Mouse (Mus musculus): ENCODE measurements around the gene R3hdm2. TPM values are rescaled to one million over a fixed set of nuclear protein-coding genes. Genes with fewer than 3 reads are reported as not detected.
A peak's percentile ranks its signal among the peaks of the same experiment; 100 is the strongest.

The R3hdm2 gene
- polyA plus RNA-seq, 1 experiment from 2014 or later: 36.3 TPM

DNA sequence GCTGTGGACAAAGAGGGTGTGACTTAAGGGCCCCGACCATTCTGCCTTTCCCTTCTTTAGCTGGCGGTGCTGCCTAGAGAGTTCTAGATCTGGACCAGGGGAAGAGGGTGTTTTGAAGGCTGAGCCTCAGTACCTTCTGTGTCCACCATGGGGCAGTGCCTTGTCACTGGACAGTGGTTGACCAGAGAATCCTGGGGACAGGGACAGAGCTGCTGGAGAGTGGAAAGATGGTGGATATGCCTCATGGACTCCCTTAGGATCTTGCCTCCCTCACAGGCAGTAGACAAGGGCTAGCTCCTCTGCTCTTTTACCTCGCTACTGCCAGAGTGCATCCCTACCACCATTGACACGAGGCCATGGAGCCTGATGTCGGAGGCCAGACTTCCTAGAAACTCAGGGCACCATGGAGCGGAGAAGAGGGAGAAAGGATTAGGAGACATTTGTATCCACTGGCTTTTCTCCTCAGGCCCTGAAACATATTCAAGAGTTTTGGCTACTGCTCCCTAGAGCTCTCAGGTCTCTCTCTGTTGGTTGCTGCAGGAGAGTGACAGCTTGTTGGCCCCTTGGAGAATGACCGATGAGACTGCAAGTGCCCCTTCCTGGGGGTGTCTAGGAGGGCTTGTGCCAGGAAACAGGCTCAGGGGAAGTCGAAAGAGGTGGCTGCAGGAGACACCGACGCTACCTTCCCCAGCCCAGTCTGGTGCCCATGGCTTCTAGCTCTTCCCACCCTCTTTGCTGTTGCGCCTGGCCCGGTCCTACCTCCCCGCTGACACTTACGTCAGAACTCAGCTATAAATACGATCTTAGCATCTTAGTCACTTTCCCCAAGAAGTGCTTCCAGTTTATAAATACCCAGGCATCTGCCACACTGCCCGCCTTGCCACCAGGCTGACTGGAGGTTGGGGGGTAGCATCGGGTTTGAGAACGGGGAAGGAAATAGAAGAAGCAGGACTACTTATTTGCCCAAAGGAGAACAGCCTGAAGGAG is 25.9 kb upstream of the R3hdm2 start, which contains the start of gene Inhbe:
TSS of gene Inhbe (minus strand) at position 503 of the 987 bp plus-strand sequence.
- Histone ChIP-seq H3K4me2 (ENCODE audit: low read length) (peak within 1 kb of the TSS; percentile 18; the same call in 1 of the 2 replicates), H3K27me3 (ENCODE audit: control insufficient read depth, insufficient read depth, low read length) (no peaks in the 10 kb centered on the region), H3K27ac (replicated peaks in 1 of 2; ENCODE audit: control insufficient read depth in 1 of 2, insufficient read depth in 1 of 2, low read depth in 2 of 2, low read length in 2 of 2) (peak within 1 kb of the TSS; percentile 6 to 64; a peak in 2 of 4 replicates), H3K36me3 (ENCODE audit: control insufficient read depth, insufficient read depth, low read length) (no peaks in the 10 kb centered on the region), H3K9ac (ENCODE audit: low read length) (no peak within 1 kb of the TSS), H3K9me3 (ENCODE audit: control insufficient read depth, low read length) (no peaks in the 10 kb centered on the region), H3K4me3 (ENCODE audit: control insufficient read depth in 1 of 2, insufficient read depth in 1 of 2, low read depth in 1 of 2, low read length in 2 of 2) (no peak within 1 kb of the TSS), H3K4me1 (ENCODE audit: control insufficient read depth in 2 of 2, insufficient read depth in 2 of 2, low read length in 2 of 2) (peaks cover 12 to 15% of the 10 kb centered on the region in 2 experiments)
- ATAC-seq (ENCODE audit: insufficient number of reproducible peaks, insufficient read depth, low FRiP score, low read depth): no peak
- 68% methylated on average over 17 of the region's 18 CpGs for WGBS

DNA sequence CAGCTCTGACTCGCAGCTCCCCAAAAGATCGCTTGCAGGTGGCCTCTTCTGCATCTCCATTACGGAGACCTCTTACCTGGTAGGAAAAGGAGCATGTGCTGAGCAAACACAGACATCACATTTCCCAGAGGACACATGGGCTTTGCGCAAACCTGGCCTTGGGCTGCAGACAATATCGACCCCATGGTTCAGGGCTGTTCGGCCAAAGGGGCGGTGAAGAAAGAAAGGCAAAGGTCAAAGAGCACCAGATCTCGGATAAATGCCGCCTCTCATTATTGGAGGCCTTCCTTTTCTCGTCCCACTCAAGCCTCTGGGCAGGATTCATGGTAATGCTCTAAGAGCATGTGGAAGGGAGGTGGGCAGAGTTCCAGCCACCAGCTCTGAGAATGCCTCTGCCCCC is 24.8 kb upstream of the R3hdm2 start:
- no peaks in the 10 kb centered on the region for H3K27me3 ChIP-seq (ENCODE audit: control insufficient read depth, insufficient read depth, low read length)
- H3K4me2 ChIP-seq (ENCODE audit: low read length): no peak overlapping the region
- 87% methylated on average over 10 of the region's 10 CpGs for WGBS
- no peak overlapping the region for H3K27ac ChIP-seq (replicated peaks in 1 of 2; ENCODE audit: control insufficient read depth in 1 of 2, insufficient read depth in 1 of 2, low read depth in 2 of 2, low read length in 2 of 2)
- peaks cover 11 to 14% of the 10 kb centered on the region in 2 experiments for H3K4me1 ChIP-seq (ENCODE audit: control insufficient read depth in 2 of 2, insufficient read depth in 2 of 2, low read length in 2 of 2)
- ATAC-seq (ENCODE audit: insufficient number of reproducible peaks, insufficient read depth, low FRiP score, low read depth): no peak
- H3K4me3 ChIP-seq (ENCODE audit: control insufficient read depth in 1 of 2, insufficient read depth in 1 of 2, low read depth in 1 of 2, low read length in 2 of 2): no peak overlapping the region
- no peaks in the 10 kb centered on the region for H3K9me3 ChIP-seq (ENCODE audit: control insufficient read depth, low read length)
- H3K9ac ChIP-seq (ENCODE audit: low read length): no peak overlapping the region
- no peaks in the 10 kb centered on the region for H3K36me3 ChIP-seq (ENCODE audit: control insufficient read depth, insufficient read depth, low read length)

DNA sequence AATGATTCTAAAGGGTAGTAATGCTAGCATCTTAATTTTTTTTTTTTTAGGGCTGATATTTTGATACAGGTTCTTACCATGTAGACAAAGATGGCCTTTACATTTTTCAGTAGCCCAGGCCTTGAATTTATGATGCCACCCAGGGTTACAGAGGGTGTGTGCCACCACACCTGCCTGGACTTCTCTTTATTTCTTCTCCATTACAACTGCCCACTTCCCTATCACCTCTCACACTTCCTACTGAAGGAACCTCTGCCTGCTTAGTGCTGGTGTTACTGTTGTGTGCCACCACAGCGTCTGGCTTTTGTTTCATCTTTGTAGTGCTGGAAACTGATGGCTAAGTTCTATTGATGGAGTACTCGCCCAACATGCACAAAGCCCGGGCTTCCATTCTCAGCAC is 19.4 kb upstream of the R3hdm2 start:
- no peak for ATAC-seq (ENCODE audit: insufficient number of reproducible peaks, insufficient read depth, low FRiP score, low read depth)
- no peaks in the 10 kb centered on the region for H3K36me3 ChIP-seq (ENCODE audit: control insufficient read depth, insufficient read depth, low read length)
- H3K4me1 ChIP-seq (ENCODE audit: control insufficient read depth in 2 of 2, insufficient read depth in 2 of 2, low read length in 2 of 2): no peaks in the 10 kb centered on the region
- H3K27me3 ChIP-seq (ENCODE audit: control insufficient read depth, insufficient read depth, low read length): no peaks in the 10 kb centered on the region
- H3K4me2 ChIP-seq (ENCODE audit: low read length): no peak overlapping the region
- H3K4me3 ChIP-seq (ENCODE audit: control insufficient read depth in 1 of 2, insufficient read depth in 1 of 2, low read depth in 1 of 2, low read length in 2 of 2): no peak overlapping the region
- no peaks in the 10 kb centered on the region for H3K9me3 ChIP-seq (ENCODE audit: control insufficient read depth, low read length)
- no peak overlapping the region for H3K9ac ChIP-seq (ENCODE audit: low read length)
- no peak overlapping the region for H3K27ac ChIP-seq (replicated peaks in 1 of 2; ENCODE audit: control insufficient read depth in 1 of 2, insufficient read depth in 1 of 2, low read depth in 2 of 2, low read length in 2 of 2)
- WGBS: 79% methylated on average over 3 of the region's 3 CpGs

GRCm38 (mm10) chr10:127367116-127367515 is 13.0 kb upstream of the R3hdm2 start:
- Histone ChIP-seq H3K36me3 (ENCODE audit: control insufficient read depth, insufficient read depth, low read length) (no peaks in the 10 kb centered on the region), H3K27ac (replicated peaks in 1 of 2; ENCODE audit: control insufficient read depth in 1 of 2, insufficient read depth in 1 of 2, low read depth in 2 of 2, low read length in 2 of 2) (no peak overlapping the region), H3K4me1 (ENCODE audit: control insufficient read depth in 2 of 2, insufficient read depth in 2 of 2, low read length in 2 of 2) (no peaks in the 10 kb centered on the region), H3K4me2 (ENCODE audit: low read length) (no peak overlapping the region), H3K4me3 (ENCODE audit: control insufficient read depth in 1 of 2, insufficient read depth in 1 of 2, low read depth in 1 of 2, low read length in 2 of 2) (no peak overlapping the region), H3K9me3 (ENCODE audit: control insufficient read depth, low read length) (no peaks in the 10 kb centered on the region), H3K27me3 (ENCODE audit: control insufficient read depth, insufficient read depth, low read length) (no peaks in the 10 kb centered on the region), H3K9ac (ENCODE audit: low read length) (no peak overlapping the region)
- no peak for ATAC-seq (ENCODE audit: insufficient number of reproducible peaks, insufficient read depth, low FRiP score, low read depth)
- 61% methylated on average over 5 of the region's 5 CpGs for WGBS

- Histone ChIP-seq H3K4me3 (ENCODE audit: control insufficient read depth in 1 of 2, insufficient read depth in 1 of 2, low read depth in 1 of 2, low read length in 2 of 2) (no peak overlapping the region), H3K4me2 (ENCODE audit: low read length) (no peak overlapping the region), H3K9ac (ENCODE audit: low read length) (no peak overlapping the region), H3K27me3 (ENCODE audit: control insufficient read depth, insufficient read depth, low read length) (no peaks in the 10 kb centered on the region), H3K36me3 (ENCODE audit: control insufficient read depth, insufficient read depth, low read length) (no peaks in the 10 kb centered on the region), H3K27ac (replicated peaks in 1 of 2; ENCODE audit: control insufficient read depth in 1 of 2, insufficient read depth in 1 of 2, low read depth in 2 of 2, low read length in 2 of 2) (no peak overlapping the region), H3K4me1 (ENCODE audit: control insufficient read depth in 2 of 2, insufficient read depth in 2 of 2, low read length in 2 of 2) (no peaks in the 10 kb centered on the region), H3K9me3 (ENCODE audit: control insufficient read depth, low read length) (no peaks in the 10 kb centered on the region)
- WGBS: 83% methylated on average over 2 of the region's 2 CpGs
- no peak for ATAC-seq (ENCODE audit: insufficient number of reproducible peaks, insufficient read depth, low FRiP score, low read depth)
Measured at GRCm38 (mm10) chr10:127368273-127368672, 11.9 kb upstream of the R3hdm2 start.

- no peak for ATAC-seq (ENCODE audit: insufficient number of reproducible peaks, insufficient read depth, low FRiP score, low read depth)
- Histone ChIP-seq H3K27ac (replicated peaks in 1 of 2; ENCODE audit: control insufficient read depth in 1 of 2, insufficient read depth in 1 of 2, low read depth in 2 of 2, low read length in 2 of 2) (no peak within 1 kb of the TSS), H3K9ac (ENCODE audit: low read length) (no peak within 1 kb of the TSS), H3K4me3 (ENCODE audit: control insufficient read depth in 1 of 2, insufficient read depth in 1 of 2, low read depth in 1 of 2, low read length in 2 of 2) (no peak within 1 kb of the TSS), H3K4me1 (ENCODE audit: control insufficient read depth in 2 of 2, insufficient read depth in 2 of 2, low read length in 2 of 2) (no peaks in the 10 kb centered on the region), H3K9me3 (ENCODE audit: control insufficient read depth, low read length) (no peaks in the 10 kb centered on the region), H3K4me2 (ENCODE audit: low read length) (no peak within 1 kb of the TSS), H3K27me3 (ENCODE audit: control insufficient read depth, insufficient read depth, low read length) (no peaks in the 10 kb centered on the region), H3K36me3 (ENCODE audit: control insufficient read depth, insufficient read depth, low read length) (no peaks in the 10 kb centered on the region)
- 68% methylated on average over 22 of the region's 22 CpGs for WGBS
Measured at GRCm38 (mm10) chr10:127369834-127370820, 10.0 kb upstream of the R3hdm2 start, which contains the start of gene Inhbc. Inhbc (minus strand) TSS chr10:127370431.

GRCm38 (mm10) chr10:127371023-127371422 is 9.1 kb upstream of the R3hdm2 start:
- WGBS: 69% methylated on average over 2 of the region's 2 CpGs
- Histone ChIP-seq H3K27me3 (ENCODE audit: control insufficient read depth, insufficient read depth, low read length) (no peaks in the 10 kb centered on the region), H3K4me3 (ENCODE audit: control insufficient read depth in 1 of 2, insufficient read depth in 1 of 2, low read depth in 1 of 2, low read length in 2 of 2) (no peak overlapping the region), H3K9me3 (ENCODE audit: control insufficient read depth, low read length) (no peaks in the 10 kb centered on the region), H3K4me1 (ENCODE audit: control insufficient read depth in 2 of 2, insufficient read depth in 2 of 2, low read length in 2 of 2) (no peaks in the 10 kb centered on the region), H3K36me3 (ENCODE audit: control insufficient read depth, insufficient read depth, low read length) (no peaks in the 10 kb centered on the region), H3K9ac (ENCODE audit: low read length) (no peak overlapping the region), H3K4me2 (ENCODE audit: low read length) (no peak overlapping the region), H3K27ac (replicated peaks in 1 of 2; ENCODE audit: control insufficient read depth in 1 of 2, insufficient read depth in 1 of 2, low read depth in 2 of 2, low read length in 2 of 2) (no peak overlapping the region)
- no peak for ATAC-seq (ENCODE audit: insufficient number of reproducible peaks, insufficient read depth, low FRiP score, low read depth)

Data from heart, embryonic 14.5 days (tissue).